In the genomic region with DNA sequence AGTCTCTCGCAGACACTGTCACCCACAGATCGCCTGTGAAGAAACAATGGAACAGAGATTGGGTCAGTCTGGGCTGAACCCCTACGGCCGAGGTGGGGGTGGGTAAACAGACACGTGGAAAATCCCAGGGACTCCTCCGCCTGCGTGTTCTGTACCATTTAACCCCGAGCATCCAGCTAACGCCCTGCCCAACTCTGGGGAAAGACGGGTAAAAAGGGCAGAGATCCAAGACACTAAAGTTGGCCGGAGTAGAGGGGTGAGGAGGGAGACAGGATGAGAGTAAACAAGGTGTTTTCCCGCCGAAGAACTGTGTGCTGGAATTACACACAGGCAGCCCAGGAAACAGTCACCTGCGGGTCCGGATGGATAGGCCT, we compare ENCODE assay signal across 8 mouse cellular contexts. TPM values are rescaled to one million over a fixed set of nuclear protein-coding genes. Genes with fewer than 3 reads are reported as not detected.
DNase-seq lines count a peak whose midpoint lies in the region; ATAC-seq lines count a peak whose summit lies in the region.

No protein-coding gene starts in this region.

- peak; percentile 11 for DNase-seq in adrenal gland, postnatal 14 days
- DNase-seq in adrenal gland, postnatal 4 days (ENCODE audit: low spot score in 2 of 2) = no peak
- peak; percentile 4 for DNase-seq in thymus, postnatal 14 days
- DNase-seq in thymus, postnatal 4 days = no peak
- peak; percentile 43 to 51 for DNase-seq in lung, postnatal 4 days
- DNase-seq in frontal cortex, postnatal 36 days (ENCODE audit: low spot score in 2 of 2) = no peak

- peak; percentile 2 for ATAC-seq in inflammation-experienced regulatory T-cells, adult 6 months
- ATAC-seq in monocyte, adult 5-6 weeks (replicated peaks; ENCODE audit: insufficient number of reproducible peaks, low FRiP score, low TSS enrichment, poor library complexity, severe bottlenecking) = no peak

RNA-seq across cellular contexts. Expression of a gene that starts 1.8 kb away (rescaled TPM):
- total RNA-seq in adrenal gland, postnatal 14 days (2021) = 18.2 and 24.5 TPM in 2 replicates
- 10 to 100 TPM; 41.3 to 44.5 TPM for total RNA-seq in adrenal gland, postnatal 4 days (2021)
- polyA plus RNA-seq in inflammation-experienced regulatory T-cells, adult 6 months (2017; shearing (Covaris generic)) = 10 to 100 TPM; 27.9 to 49.8 (median 37.4) TPM
- 0.76 to 3.0 TPM (median 2.7 TPM) in 3 replicates for total RNA-seq in monocyte, adult 5-6 weeks (2017)

Comparison
In these comparisons a context has a peak if more than half of its experiments do, and no peak if none do; other contexts are left out.
1. DNase-seq: peak in adrenal gland, postnatal 14 days (single experiment), thymus, postnatal 14 days (single experiment) and lung, postnatal 4 days (2 of 2); none in adrenal gland, postnatal 4 days (0 of 2), thymus, postnatal 4 days (single experiment) and frontal cortex, postnatal 36 days (0 of 2).